Mouse (Mus musculus): ENCODE measurements around the gene Fkbp5.

DNA sequence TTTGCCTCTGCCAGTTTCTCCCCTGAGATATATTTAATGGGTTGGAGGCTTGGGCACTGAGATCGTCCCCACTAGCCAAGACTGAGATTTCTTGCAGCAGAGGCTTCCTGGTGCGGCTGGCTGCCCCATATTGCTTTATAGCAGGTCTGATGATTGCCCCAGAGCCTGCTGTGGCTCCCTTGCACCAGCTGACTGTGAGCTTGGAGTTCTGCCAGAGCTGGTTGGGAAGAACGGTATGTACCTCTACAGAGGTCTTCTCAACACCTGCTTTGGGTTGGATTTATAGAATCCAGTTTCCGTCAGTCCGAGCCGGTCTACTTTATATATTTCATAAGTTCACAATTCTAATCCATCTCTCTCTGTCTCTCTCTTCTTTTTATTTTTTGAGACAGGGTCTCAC, 93.0 kb downstream of the Fkbp5 start:
- TF ChIP-seq CTCF (IDR thresholded peaks at IDR 0.05; ENCODE audit: extremely low read depth, insufficient read depth, insufficient read length, insufficient replicate concordance) (no peak), POLR2A (IDR thresholded peaks at IDR 0.05; ENCODE audit: low read depth, low read length) (no peak)

Measured in spleen, adult 2 months (tissue).